Mouse (Mus musculus) heart, adult 11 months (tissue): Measurements from ENCODE around the gene Gm45213.
"Not testable (repeated sequence)": the region's sequence is repeated elsewhere in the genome, so short reads cannot be mapped to it uniquely, and the experiment has no call there.

Experiments used
- DNase-seq: peaks from one replicate; pipeline ENCODE4 v3.0.0; 2022

Gm45213 gene

DNA sequence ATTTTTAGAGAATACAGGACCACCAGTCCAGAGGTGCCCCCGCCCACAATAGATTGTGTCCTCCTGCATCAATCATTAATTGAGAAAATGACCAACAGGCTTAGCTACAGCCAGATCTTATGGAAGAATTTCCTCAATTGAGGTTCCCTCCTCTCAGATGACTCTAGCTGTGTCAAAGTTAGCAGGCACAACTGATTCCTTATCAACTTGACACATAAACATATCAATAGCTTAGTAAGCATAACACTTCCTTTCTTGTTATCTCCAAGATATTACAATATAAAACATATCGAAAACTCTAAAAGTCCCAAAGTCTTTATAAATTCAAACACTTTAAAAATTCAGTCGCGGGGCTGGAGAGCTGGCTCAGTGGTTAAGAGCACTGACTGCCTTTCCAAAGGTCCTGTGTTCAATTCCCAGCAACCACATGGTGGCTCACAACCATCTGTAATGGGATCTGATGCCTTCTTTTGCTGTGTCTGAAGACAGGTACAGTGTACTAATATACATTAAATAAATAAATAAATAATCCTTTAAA is 10.6 kb downstream of the Gm45213 start:
- DNase-seq, result no peak

DNA sequence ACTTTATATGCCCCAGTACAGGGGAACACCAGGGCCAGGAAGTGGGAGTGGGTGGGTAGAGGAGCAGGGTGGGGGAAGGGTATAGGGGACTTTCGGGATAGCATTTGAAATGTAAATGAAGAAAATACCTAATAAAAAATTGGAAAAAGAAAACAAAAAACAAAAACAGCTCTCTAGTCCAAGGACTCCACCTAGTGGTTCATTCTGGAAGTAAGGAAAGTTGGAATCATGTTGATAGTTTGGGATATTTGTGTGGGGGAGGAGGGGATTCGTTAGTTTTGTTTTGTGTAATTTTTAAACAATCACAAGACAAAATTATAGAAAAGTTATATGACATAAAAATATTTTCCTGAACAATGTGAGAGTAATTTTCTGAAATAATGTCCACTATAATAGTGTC is 12.0 kb downstream of the Gm45213 start:
- DNase-seq, result not testable (repeated sequence)

DNA sequence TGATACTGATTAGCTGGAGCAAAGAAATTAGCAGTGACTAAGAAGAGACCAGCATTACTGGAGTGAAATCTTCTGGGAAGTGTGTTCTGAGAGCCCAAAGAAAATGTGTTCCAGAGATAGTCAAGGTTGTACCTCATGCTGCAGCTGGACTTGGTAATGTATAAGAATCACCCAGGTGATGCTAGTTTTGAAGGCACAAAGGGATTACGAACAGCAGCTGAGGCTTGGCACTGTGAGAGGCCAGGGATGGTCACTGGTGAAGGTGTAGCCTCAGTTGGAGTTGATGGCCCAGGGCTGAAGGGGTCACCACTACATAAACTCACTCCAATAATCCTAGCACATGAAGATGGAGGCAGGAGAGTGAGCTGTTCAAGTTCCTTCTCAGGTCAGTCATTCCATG is 15.3 kb downstream of the Gm45213 start, which contains the start of gene Snrpa1:
Gene Snrpa1 (plus strand): TSS at position 301 of the 400 bp plus-strand sequence.
- DNase-seq, result no peak

DNA sequence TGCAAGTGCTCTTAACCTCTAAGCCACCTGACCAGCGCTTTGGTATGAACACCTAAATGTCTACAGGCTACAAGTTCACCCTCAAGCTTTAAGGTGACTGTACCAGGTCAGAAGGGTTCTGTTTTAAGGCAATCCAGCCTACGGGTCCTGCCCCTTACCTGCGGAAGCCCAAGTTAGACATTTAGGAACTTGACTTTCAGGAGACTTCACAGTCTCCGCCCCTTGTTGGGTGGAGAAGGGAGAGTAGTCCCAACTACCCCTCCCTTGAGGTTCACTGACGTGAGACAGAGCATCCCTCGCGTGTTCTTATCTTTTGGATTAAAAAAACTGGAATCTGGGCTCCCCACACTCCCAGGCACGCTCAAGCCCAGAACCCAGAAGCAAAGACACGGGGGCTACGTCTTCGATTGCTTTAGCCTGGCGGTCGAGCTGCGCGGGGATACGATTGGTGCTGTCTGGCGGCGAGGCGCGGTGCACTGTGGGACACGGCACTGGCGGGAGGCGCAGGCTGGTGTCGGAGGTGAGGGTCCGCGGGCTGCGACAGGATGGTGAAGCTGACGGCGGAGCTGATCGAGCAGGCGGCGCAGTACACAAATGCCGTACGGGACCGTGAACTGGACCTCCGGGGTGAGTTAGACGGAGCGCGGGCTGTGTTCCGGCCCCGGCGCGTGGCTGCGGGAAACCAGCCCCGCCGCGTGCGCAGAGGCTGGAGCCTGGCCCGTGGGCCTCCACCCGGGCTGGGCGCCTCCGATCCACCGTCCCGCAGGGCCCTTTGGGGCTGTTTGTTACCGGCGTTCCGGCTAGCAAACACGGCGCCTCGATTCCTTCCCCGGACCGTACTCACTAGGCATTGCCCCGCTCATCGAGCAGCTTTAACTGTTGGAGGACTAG is 16.9 kb downstream of the Gm45213 start:
- peak; percentile 99 for DNase-seq

DNA sequence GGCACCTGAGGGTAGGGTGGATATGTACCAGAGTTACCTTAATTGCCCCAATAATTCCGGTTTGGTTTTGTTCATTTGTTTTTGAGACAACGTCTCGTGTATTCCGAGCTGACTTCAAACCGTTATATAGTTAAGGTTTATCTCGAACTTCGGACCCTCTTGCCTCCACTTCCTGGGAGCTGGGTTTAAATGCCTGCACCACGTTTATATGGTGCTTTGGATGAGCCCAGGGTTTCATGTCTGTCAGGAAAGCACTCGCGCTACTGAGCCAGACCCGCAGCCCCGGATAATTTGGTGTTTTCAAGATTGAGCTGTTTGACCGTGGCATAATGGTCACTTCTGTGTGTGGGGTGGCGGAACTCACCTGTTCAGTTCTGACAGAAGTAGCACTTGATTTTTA is 17.7 kb downstream of the Gm45213 start:
- DNase-seq, result no peak

DNA sequence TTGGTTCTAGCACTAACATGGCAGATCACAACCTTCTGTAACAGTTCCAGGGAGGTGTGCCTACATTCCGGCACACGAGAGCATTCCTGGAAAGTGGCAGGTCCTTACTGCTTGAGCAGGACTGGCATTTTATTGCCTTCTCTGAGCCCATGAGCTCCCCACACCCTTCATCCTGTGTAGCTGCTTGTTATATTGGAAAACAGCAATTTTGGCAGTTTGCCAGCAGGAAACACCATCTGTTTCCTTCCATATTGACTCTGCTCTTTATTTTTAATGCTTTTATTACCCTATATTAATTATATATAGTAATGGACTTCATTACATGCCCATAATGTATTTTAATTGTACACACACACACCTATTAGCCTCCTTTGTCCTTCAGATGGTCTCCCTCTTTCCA is 33.0 kb downstream of the Gm45213 start:
- no peak for DNase-seq

DNA sequence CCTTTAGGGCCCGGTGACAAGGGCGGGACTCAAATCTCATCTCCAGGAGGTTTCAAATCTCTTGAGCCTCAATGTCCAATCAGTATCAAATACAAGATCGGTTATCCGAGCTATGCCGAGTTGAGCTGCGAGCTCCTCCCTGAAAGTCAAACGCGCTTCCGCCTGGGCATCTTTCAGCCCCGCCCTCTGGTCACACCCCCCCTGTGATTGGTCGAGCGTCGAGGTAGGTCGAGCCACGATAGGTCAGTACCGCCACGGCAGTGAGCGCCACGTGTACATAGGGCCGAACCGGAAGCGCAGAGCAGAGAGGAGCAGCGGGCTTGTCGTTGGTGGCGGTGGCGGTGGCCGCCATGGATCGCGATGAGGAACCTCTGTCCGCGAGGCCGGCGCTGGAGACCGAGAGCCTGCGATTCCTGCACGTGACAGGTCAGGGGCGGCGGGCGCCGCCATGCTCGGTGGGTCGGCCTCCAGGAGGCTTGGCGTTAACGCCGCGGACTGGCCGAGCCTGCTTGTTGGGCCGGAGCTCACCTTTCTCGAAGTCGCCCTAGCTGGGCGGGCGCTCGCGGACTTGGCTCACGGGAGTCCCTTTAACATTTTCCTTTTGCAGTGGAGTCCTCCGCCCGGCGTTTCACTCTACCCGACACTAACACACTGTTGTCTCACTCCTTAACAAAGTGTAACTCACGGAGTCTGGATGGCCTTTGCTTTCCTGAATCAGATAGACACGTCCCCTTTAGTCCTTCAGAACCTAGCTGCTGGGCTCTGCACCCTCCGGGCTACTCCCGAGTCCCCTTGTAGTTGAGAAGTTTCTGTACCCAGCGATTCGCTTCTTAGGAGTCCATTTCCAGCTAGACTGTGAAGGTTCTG is 36.2 kb downstream of the Gm45213 start, which contains the start of gene Selenos:
Gene Selenos (plus strand): TSS at position 286 of the 867 bp plus-strand sequence.
- DNase-seq, result peak; percentile 100

DNA sequence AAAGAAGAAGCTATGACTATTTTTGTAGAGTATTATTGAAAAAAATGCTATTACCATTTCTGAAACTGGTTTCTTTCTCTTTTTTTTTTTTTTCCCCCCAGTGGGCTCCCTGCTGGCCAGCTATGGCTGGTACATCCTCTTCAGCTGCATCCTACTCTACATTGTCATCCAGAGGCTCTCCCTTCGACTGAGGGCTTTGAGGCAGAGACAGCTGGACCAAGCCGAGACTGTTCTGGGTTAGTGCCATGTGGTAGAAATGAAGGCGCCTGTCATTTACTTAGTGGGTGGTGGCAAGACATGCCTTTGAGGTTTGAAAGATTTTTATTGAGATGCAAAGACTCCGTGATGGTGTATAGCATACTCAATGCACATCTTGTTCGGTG is 36.8 kb downstream of the Gm45213 start:
- DNase-seq, result peak; percentile 88

DNA sequence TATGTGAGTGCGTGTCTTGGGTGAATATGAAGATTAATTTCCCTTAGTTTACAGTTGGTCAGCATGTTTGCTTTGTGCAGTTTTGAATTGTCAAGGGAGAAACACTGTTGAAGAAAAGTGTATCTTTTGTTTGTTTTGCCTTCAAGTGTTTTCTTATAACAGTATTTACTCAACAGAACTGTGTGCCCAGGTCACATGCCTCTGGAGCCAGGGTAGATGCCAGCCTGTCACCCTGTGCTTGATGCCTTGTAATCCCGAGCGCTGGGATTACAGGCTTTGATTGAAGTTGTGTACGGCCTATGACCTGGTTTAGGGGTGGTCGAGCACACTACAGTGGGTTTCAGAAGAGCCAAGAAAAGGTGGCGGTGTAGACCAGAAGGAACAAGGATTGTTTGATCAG is 40.4 kb downstream of the Gm45213 start:
- DNase-seq, result no peak

DNA sequence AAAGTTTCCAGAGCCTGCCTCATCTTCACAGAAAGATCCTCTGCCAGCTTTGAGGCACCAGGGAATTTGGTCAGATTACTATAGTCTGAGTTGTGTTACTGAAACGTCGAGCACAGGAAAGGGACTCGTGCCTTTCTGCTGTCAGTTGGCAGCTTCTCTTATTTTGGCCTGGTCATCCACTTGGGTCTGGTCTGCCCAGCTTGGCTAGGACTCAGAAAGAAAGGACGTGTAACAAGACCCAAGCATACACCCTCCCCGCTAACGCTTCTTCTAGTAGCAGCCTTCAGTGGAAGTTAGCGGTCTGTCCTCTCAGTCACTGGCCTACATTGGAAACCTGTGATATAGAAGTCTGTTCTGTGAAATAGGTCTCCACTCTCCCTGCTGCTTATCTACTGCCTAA is 41.1 kb downstream of the Gm45213 start:
- DNase-seq, result peak; percentile 90

DNA sequence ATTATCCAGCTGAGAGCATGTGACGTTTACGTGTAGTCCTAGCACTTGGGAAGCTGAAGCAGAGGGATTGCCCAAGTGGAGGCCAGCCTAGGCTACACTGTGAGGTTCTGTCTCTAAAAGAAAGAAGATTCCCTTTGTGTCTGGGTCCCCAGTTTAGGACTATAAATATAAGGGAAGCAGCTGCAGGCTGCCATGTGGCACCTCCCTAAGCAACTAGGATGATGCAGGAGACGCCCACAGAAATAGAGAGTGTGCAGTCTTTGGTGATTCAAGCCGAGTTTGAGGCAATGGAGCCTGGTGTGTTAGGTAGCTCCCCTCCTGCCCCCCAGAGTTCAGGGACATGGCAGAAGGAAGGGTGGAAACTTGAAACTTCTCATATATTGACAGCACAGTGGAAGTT is 44.2 kb downstream of the Gm45213 start:
- DNase-seq, result peak; percentile 83

DNA sequence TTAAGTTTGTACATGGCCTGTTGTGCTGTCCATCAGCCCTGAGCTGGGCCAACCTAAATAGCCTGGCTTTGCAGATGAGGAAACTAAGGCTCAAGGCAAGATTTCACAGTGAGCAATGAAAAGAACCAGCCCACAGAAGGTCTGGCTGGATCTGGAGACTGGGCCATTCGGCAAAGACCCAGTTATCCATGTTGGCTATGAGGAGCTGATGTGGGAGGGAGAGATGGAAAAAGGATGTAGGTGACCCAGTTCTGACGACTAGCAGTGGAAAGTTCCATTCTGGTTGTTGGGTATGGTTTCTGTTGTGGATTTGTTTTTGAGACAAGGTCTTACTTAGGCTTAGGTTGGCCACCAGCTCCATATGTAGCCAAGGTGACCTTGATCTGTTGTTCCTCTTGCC is 44.7 kb downstream of the Gm45213 start:
- DNase-seq, result no peak

DNA sequence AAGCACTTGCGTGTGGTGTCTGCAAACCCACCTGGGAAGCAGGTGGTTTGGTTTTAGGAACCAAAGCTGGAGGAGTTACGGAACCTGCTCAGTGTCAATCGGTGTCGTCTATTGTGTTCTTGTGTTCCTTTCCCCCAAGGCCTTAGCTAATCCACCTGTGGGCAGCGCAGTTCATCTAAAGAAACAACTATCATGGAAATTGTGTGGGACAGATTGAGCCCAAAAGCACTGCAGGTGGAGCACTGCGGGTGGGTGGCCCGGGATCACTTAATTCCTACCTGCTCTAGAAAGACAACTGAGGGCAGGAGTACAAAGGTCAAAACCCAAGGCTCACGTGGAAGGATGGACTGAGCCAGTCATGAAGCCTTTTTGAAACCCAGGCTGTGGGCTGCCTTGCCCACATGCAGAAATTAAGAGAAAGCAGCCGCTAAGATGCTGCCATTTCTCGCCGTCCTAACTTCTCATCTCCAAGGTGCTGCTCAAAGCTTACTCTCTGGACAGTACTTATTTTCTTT is 47.3 kb downstream of the Gm45213 start:
- DNase-seq, result no peak

DNA sequence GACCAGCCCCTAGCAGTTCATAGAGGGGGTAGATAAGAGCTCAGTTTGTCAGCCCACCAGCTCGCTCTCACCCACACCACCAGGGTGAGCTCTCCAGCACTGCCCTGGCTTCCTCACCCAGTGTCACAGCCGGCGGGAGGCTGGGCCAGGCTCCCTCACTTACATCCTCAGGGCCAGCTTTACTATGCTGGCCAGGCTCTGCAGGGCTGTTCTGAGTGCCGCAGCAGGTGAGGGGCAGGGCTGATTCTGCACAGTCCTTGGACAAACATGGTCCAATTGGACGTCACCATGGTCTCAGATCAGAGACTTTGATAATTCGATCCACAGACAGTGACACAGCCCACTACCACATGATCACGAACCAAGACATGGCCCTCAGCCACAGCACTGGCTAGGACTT is 48.2 kb downstream of the Gm45213 start:
- DNase-seq, result no peak

DNA sequence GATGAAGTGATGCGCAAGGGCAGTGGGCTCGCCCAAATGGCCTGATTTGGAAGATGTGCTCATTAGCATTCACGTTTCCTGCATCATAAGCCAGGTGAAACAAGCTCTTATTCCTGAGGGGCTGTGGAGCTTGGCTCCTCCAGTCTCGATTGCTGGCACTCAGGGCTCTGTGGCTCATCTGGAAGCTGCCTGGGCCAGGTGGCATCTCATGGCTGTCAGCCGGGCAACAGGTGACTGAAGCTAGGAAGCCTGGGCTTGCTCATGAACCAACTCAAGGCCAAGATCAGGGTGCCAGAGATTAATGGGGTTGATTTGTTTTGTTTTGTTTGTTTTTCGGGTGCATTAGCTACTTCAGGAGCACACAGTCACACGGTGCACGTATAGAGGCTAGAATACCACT is 49.3 kb downstream of the Gm45213 start:
- no peak for DNase-seq

DNA sequence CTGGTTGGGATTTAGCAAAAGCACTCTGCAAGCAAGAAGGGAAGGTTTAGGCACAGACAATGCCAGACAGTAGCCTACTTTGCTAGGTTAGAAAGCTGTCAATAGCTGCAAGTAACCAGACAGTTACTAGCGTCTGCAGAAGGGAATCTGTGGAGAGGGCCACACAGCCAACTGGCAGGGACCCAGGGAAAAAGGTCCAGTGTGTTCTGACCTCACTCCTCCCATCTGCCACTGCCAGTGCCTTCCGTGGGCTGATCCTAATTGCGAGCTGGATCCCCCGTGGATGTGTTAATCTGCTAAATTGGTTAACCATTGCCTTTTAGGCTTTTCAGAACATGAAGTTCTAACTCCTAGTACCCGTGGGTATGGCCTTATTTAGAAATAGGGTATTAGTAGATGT is 50.7 kb downstream of the Gm45213 start:
- peak; percentile 92 for DNase-seq

DNA sequence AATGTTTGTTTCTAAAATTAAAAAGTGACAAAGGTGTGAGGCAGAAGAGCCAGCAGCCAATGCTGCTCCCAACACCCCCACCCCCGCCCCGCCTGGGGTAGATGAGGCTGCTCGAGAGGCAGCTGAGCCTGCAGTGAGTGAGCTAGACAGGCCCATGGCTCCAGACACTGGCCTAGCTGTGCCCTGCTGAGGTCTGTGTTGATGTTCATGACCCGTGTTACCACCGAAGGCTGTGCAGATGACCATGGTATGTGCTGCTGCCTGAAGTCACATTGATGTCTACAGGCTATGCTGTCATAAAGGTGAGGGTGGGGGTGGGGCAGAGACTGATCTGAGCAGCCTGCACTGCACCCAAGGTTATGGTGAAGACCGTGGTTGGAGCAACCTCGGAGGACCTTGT is 55.4 kb downstream of the Gm45213 start:
- no peak for DNase-seq

DNA sequence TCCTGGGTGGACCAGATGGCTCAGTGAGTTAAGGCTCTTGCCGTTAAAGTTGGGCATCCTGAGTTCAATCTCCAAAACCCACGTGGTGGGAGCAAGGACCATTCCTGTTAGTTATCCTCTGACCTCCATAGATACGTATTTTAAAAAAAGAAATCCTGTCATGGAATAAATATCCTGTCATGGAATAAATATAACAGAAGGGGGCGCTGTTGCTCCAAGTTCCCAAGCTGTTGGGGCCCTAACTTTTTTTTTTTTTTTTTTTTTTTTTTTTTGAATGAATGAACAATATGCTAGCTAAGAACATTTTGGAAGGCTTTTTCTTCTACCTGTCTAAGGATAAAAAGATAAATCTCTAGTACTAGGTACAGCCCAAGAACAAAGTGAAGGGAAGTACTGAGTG is 58.5 kb downstream of the Gm45213 start:
- no peak for DNase-seq

DNA sequence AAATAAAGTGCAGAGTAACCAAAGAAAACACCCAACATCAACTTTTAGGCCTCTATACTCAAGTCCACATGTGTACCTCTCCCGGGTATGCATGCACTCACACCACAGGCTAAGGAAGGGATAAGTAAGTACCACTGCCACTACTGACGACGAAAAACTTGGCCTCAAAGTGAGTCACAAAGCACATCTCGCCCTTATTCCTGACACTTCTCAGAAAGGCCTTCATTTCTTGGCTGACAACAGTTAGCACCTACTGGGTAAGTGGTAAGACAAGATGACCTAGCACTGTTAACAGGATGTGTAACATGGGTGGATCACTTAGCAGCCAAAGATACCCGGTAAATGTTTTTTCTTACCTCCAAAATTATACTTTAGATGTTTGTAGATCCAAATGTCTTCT is 61.1 kb downstream of the Gm45213 start:
- no peak for DNase-seq

DNA sequence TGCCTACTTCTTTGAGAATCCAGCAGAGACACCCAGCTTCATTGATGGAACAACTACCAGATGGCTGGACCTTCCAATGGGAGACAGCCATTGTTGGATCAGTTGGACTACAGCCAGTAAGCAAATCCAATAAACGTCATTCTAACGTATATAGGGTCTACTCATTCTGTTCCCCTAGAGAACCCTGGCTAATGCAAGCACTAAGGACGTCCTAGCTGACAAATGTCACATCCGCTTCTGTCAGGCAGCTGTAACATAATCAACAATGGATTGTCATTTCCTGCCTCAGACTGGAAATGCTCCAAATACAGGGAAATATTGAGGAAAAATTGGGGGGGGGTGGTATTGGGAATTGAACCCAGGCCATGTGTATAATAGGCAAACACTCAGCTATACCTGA is 62.4 kb downstream of the Gm45213 start:
- no peak for DNase-seq

DNA sequence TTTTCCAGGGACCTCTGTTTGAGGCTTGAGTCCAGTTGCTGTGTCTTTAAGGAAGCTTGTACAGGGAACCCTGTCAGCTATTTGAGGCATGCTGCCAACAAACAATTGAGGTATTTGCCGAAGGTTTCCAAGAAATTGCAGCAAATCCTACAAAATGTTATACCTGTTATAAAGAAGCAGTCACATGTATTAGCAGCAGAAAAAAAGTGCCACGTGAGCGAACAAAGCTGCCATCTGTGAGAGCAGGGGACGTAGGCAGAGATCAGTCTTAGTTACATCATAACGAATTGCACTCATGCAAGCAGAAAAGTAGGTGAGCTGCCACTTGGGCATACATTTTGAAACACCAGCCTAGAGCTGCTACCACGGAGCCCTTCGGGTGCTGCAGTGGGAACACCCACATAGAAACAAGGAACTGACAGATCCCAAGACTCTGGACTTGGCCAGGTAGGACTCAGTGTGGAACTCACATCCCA is 63.2 kb downstream of the Gm45213 start:
- DNase-seq, result peak; percentile 90

DNA sequence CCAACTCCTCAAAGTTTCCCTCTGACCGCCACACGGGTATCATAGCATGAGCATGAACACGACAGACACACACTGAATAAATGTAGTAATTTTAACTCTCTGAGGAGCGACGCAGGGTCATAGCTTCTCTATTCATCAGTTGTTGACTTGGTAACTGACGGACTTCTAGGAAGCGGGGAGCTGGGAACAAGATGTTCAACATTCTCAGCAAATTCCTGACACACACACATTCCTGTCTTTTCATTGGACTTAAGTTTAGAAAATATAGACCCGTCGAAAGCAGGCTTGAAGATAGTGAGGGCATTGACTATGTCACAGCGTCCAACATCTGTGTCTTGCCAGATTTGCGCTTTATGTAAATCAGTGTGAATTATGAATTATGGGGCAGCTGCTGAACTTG is 63.8 kb downstream of the Gm45213 start:
- DNase-seq, result no peak

DNA sequence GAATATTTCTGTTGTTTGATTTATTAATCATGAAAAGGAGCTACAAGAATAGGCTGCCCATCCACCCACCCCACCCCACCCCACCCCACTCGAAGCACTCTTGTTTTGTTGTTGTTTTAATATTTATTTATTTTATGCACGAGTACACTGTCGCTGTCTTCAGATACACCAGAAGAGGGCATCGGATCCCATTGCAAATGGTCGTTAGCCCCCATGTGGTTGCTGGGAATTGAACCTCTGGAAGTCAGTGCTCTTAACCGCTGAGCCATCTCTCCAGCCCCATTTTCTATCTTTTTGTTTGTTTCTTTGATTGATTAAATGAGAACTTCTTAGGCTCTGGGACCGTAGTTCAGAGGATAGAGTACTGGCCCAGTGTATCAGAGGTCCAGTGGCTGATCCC is 64.5 kb downstream of the Gm45213 start:
- peak; percentile 92 for DNase-seq
